Mouse (Mus musculus) monocyte, adult 2 months (primary cell): ENCODE data around the gene Enah.
A peak's percentile ranks its signal among the peaks of the same experiment; 100 is the strongest.

ENCODE experiments used
- DNase-seq, 2 experiments: peaks; one replicate each; pipeline ENCODE4 v3.0.0; 2022; ENCODE audit warnings: low spot score in 2 of 2, low read depth in 1 of 2

Gene Enah

DNA sequence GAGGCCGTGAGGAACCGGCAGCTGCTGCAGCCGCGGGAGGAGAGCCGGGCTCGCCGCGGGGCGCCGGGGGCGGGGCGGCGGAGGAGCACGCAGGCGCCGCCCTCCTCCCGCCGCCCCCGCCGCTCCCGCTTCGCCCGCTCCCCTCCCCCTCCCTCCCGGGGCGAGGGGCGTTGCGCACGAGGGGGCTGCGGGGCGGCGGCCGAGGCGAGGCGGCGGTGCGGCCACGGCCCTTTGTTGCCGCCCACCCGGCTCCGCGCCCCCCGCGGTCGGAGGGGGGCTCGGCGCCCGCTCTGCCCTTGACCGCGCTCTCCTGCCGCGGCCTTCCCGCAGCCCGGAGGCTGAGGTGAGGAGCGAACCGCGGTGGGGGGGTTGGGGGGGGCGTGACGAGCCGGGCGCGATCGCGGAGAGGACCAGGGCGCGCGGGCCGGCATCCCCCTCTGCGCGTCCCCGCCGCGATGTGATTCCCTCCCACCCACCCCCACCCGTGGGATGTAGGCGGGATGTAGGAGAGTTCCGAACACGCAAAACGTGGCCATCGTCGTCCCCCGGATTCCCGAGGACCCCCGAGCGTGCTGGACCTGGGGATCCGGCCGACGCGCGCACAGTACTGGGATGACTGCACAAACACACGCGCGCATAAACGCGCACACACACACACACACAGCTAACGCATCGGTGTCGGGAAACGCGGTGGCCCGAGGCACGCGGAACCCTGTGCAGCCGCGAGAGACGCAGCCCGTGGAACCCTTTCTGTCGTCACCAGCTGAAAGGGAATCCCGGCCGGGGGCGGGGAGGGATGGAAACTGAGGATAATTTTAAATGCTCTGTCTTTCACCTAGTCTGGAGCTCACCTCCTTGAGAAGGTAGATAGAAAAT, at the start of gene Enah:
TSS of gene Enah (minus strand) at position 65 of the 876 bp plus-strand sequence.
- no peak for DNase-seq

DNA sequence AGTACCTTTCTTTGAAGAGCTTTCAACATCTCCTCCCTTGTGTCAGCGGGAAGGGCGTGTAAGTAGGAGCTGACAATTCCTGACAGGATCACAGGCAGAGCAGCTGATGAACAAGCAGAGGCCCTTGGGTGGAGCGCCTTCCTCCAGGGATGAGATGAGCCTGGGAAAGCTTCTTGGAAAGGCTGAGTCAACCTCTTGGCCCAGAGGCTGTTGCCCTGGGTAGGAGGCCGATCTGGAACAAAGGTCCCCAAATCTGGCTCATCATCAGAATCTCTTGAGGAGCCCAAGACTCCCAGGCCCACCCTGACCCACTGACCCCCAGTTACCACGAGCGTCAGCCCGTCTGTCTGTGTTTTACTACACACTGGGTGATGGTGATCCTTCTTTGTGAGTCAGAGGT, 48.3 kb upstream of the Enah start:
- no peak for DNase-seq

DNA sequence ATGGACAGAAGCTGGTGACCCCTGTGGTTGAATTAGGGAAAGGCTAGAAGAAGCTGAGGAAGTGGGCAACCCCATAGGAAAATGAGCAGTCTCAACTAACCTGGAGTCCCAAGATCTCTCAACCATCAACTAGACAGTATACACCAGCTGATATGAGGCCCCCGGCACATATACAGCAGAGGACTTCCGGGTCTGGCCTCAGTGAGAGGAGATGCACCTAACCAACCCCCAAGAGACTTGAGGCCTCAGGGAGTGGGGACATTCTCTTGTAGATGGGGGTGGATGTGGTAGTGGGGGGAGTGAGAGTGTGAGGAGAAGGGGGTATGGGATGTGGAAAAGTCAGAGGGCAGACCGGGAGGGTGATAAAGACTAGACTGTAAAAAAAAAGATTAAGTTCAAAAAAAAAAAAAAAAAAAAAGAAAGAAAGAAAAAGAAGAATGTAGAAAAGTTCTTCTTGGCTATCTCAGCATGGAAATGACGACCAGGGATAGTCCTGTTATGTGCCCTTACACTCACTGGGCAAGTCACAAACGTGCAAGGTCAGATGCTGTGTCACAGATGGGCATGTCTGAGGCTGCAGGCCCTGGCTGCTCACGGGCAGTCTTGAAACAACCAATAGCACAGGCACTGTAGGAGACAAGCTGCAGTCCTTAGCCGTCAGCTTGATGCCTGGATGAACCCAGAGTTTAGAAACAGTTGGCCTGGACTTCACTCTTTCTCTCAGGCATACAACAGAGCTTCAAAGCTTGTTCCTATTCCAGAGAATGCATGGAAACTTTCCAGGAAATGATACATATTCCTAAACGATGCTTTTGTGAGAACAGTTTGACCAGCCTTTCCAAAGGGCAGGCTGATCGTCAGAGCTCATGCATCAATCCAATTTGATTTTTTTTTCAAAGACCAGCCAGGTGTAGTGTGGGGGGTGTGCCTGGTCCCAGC, 47.0 kb upstream of the Enah start:
- DNase-seq = no peak

DNA sequence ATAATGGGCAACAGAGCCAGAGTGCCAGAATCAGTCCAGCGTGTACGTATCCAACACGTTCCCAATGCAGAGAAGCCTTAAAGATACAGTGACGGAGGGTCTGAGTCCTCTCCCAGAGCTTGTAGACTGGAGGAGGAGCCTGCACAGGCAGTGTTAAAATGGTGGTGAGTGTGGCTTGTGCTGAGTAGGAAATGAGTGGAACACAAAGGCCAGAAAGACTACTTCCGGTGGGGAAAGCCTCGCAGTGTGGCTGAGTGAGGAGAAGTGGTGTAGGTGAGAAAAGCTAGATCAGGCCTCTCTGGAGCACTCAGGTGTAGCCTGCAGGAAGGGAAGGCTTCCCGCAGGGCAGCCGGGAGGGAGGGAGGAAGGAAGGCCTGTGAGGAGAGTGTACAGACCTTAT, 43.9 kb upstream of the Enah start:
- no peak for DNase-seq

GRCm38 (mm10) chr1:182062801-182063200, 43.0 kb upstream of the Enah start:
- no peak for DNase-seq

- DNase-seq = no peak
These were observed 41.4 kb upstream of the Enah start for GRCm38 (mm10) chr1:182061203-182061602.

- no peak for DNase-seq
These were observed 40.0 kb upstream of the Enah start for GRCm38 (mm10) chr1:182059806-182060205.

DNA sequence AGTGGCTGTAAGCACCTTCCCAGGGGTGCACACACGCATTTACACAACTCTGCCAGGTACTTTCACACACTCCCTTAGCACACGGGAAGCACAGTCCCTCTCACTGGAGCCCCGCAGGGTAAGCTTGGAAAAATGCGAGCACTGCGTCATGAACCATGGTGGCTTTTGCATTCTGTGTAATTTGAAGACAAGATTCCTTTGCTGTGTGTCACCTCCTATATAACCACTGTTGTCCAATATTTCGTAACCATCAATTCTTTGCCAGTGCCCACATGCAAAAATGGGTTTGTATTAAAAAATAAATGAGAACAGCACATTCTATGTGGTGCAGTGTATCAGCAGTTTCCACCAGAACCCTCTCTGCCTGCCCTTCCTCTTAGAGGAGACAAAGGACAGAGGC, 38.2 kb upstream of the Enah start:
- no peak for DNase-seq

GRCm38 (mm10) chr1:182055122-182055521, 35.3 kb upstream of the Enah start:
- DNase-seq = no peak

GRCm38 (mm10) chr1:182054651-182055050, 34.9 kb upstream of the Enah start:
- DNase-seq = no peak

DNA sequence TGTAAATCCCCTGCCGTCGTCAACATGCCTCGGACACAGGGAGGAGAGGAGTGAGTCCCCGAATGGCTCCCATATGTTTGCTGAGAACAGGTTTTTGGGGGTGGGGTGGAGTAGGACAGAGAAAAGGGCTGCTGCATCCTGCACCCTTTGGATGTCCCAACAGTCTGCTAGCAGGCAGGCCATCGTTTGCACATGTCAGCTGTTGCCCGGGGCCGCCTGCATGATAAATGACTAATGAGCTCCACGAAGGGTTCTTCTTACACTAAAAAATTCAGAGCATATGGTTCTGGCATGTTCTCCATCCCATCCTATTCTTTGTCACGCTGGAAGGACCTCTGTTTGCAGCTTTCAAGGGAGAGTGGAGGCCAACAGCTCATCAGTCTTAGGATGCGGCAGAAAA, 33.2 kb upstream of the Enah start:
- no peak for DNase-seq

DNA sequence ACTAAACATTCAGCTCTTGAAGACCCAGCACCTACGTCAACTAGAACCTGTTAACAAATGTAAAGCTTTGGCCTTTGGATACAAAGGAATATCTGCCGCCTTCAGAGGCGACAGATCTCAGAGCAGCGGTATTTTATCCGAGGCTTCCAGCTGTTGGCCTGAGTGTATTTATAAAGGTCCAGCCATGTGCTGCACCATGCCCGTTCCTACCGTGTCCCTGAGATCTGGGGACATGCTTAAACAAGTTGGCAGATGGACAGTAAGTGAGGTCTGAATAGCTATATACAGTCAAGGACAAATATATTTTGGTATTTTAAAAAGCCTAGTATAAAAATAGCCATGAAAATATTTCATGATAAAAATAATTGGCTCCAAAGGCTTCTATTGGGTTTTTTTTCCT, 32.6 kb upstream of the Enah start:
- no peak for DNase-seq

DNA sequence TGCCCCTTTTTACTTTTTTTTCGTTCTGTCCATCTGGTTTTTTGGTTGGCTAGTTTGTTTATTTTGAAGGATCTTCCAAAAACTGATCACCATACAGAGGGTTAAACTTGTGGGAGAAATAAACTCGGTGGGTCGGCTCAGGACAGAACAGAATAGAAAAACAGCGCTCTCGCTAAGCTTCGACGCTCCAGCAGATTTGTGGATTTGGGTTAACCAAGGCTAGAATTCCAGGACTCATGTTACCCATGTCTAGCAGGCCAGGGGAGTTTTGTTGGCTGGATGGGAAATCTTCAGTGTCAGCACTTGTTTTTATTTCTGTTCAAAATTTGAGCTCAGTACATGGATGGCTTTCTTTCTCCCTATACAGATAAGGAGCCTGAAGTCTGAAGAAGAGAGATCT, 30.0 kb upstream of the Enah start:
- no peak for DNase-seq

- no peak for DNase-seq
These were observed 28.3 kb upstream of the Enah start for GRCm38 (mm10) chr1:182048101-182048500.

GRCm38 (mm10) chr1:182047016-182047690, 27.4 kb upstream of the Enah start:
- DNase-seq = no peak

DNA sequence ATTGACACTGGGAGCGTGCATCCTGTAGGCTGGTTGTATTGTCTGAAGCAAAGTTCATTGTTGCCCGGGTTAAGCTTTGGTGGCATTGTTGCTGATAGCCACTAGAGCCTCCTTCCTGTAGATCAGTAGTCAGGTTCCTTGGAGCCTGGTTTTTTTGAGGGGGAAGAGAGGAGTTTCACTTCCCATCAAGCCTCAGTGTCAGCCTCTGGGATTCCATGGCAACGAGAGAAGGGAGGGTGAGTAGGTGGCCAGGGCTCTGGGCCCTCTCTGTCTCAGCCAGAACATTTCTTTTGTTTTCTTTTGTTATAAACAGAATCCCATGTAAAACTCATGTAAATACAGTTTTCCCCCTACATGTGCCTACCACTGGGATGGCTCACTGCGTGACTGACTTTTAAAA, 25.4 kb upstream of the Enah start:
- peak; percentile 18 to 23 for DNase-seq

GRCm38 (mm10) chr1:182040538-182040937, 20.7 kb upstream of the Enah start:
- no peak for DNase-seq

- no peak for DNase-seq
These were observed 12.0 kb upstream of the Enah start for GRCm38 (mm10) chr1:182031757-182032156.

DNA sequence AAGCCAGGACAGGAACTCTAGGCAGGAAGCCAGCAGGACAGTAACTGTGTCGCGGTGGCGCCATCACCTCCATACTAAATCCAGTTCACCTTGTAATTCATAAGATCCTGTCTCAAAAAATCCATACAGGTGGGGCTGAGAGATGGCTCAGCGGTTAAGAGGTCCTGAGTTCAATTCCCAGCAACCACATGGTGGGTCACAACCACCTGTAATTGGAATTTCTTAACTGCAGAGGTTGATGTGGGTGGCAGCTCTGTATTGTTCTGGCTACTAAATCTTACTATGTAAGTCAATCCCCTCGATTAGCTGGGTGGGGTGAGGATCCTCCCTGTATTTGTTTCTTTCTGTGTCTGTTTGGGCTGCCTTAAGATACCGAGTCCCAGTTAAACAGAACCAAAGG, 11.3 kb upstream of the Enah start:
- DNase-seq = no peak

DNA sequence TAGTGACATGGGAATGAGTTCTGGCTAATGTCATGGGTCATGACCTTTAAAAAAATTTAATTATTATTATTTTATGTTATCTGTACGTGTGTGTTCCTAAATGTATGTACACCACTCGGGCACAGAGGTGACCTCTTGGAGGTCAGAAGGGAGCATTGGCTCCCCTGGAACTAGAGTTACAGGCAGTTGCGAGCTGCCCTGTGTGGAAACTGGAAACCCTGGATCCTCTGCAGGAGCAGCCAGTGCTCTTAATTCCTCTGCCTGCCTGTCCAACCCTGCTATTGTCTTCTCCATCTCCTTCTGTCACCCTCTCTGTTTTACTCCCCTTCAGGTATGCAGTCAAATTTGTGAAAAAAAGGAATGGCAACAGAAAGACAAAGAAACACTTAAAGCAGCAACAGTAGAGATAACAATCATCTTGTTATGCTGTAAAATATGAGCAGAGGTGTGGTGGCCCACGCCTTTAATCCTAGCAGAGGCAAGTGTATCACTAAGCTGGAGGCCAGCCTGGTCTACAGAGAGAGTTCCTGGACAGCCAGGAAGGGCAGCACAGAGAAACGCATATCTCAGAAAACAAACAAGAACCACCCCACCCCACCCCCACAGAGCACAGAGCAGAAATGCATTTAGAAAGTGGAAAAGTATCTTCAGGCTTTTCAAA, 10.3 kb upstream of the Enah start:
- DNase-seq = no peak
